Mouse (Mus musculus): ENCODE measurements around the gene Wasf2. TPM values are rescaled to one million over a fixed set of nuclear protein-coding genes. Genes with fewer than 3 reads are reported as not detected.

The Wasf2 gene
- total RNA-seq, 2 experiments from 2014 or later: 77.7 to 110 TPM

DNA sequence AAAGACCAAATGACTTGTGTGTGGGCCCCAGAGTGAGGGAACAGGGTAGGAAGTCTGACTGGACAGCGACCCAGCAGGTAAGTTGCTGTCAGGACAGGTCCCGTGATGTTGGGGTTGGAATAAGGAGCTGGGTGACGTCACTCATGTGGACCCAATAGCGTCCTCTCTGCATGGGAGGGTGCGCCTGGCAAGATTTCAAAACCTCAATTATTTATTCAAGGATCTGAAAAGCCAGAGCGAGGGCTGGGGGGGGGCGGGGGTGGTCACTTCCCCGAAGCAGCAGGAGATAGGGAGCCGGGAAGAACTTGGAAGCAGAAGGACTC lies 82.9 kb downstream of the Wasf2 start:
- intact Hi-C loops (cut with DNase I): loop anchor here (10.0 kb wide), 1 partner anchor 268 kb away; no protein-coding TSS in a partner anchor

GRCm38 (mm10) chr4:133213661-133214060 lies 83.4 kb downstream of the Wasf2 start:
- intact Hi-C loops (cut with DNase I): loop anchor here (2.0 to 10.0 kb wide), 2 partner anchors 203 to 269 kb away; partner anchors contain the start of gene Ahdc1
- DNase-seq (ENCODE audit: low spot score): no peak

More for the DNA sequence above, 82.9 kb downstream of the Wasf2 start:
- DNase-seq (ENCODE audit: low spot score): no peak

DNA sequence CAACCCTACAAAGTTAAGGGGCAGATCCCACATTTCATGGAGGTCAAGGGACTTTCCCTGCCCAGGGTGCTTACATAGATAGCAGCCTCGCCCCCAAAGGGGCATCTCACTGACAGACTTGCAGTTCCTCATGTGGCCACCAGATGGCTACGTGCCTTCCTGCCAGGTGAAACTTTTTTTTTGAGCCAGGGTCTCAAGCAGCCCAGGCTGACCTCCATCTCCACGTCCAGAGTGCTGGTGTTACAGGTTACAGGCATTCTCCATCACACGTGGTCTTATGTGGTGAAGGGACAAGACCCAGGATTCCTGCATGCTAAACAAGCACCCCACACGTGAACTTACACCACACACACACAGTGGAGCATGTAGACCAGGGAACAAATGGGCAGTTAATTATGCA lies 87.3 kb downstream of the Wasf2 start:
- DNase-seq (ENCODE audit: low spot score): no peak

GRCm38 (mm10) chr4:133218745-133219144 lies 88.4 kb downstream of the Wasf2 start:
- DNase-seq (ENCODE audit: low spot score): no peak
- intact Hi-C loops (cut with DNase I): loop anchor here (10.0 kb wide), 1 partner anchor 274 kb away; no protein-coding TSS in a partner anchor

More for the DNA sequence above, 87.3 kb downstream of the Wasf2 start:
- intact Hi-C loops (cut with DNase I): loop anchor here (2.0 to 10.0 kb wide), 3 partner anchors 35 to 273 kb away; no protein-coding TSS in a partner anchor

DNA sequence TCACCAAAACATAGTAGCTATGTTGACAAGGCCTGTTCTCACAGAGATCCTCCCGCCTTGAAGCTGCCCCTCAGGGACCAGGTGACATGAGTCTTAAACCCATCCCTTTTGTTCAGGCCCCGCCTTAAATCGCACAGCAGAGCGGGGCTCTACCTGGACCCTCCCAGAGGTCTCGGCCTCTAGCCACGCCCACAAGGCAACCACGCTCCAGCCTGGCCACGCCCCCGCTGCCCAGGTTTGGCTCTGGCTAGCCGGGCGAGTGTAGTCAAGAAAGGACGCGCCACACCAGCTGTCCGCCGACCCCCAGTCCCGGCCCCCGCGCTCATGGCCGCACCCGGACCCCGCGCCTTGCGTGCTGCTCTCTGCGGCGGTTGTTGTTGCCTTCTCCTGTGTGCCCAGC lies 90.4 kb downstream of the Wasf2 start:
- intact Hi-C loops (cut with DNase I): no loop called here
- no peak for DNase-seq (ENCODE audit: low spot score)

DNA sequence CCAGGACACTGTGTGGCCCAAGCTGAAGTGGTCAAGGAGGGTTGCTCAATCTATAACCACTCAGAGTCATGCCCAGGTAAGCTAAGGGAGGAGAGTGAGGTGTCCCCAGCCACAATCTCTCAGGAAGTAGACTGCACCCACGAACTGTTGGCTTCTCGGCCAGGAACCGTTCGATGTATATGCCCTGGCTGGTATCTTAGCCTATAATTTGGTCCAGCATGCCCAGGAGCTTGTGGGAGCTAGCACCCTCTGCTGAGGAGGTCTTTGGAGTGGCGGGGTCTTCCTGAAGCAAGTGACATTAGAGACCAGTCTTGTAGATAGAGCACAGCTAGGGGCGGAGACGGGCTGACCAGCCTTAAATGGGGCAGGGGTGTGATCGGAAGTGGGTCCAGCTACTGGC lies 91.4 kb downstream of the Wasf2 start:
- intact Hi-C loops (cut with DNase I): no loop called here
- no peak for DNase-seq (ENCODE audit: low spot score)

- intact Hi-C loops (cut with DNase I): no loop called here
- DNase-seq (ENCODE audit: low spot score): no peak
These were observed 93.6 kb downstream of the Wasf2 start for GRCm38 (mm10) chr4:133223875-133224274.

DNA sequence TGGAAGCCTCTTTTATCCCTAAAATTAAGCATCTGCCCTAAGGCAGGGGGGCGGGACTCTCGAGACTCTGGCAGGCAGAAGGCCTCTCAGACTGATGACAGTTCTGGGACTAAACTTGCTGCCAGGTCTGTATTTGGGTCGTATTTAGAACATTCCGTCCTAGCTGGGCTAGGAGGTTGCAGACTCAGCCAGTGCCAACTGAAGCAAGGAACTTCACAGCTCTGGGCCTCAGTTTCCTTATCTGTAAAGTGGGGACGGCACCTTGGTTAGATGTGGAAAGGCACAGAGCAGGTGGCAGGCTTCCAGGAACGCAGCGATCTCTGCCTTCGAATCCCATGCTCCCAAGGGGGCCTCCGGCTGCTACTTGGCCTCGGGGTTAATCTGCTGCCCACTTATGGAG lies 95.8 kb downstream of the Wasf2 start:
- intact Hi-C loops (cut with DNase I): no loop called here
- DNase-seq (ENCODE audit: low spot score): peak; percentile 57

DNA sequence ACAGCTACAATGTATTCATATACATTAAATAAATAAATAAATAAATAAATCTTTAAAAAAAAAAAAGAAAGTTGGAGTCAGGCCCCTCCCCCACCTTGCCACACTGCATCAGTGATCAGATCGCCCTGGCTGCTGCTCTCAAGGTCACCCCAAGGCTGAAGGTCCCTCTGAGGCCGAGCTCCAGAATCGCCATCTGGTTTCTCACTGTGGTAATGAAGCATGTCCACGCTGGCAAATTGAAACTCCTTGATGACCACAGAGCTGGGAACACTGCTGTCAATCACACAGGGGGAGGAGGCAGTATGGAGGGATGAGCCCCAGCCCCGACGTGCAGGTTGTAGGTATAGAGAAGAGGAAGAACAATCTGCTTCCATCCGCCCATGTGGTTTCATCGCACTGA lies 97.3 kb downstream of the Wasf2 start:
- DNase-seq (ENCODE audit: low spot score): no peak
- intact Hi-C loops (cut with DNase I): no loop called here

DNA sequence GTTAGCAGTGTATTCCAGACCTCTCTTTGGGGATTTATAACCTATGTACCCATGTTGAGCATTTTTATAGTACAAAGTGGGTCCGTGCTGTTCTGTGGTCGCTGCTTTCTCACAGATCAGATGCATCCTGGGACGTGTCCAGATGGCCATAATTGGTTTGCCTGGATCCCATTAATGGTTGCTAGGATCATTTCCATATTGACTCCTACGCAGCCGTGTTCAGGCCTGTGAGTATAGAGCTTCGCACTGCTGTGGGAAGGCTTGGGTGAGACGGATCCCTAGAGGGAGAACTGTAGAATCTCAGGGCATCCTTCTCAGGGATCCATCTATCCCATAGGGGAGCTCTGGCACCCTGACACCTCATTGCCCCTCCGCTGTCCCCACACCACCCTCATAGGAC lies 99.3 kb downstream of the Wasf2 start:
- no peak for DNase-seq (ENCODE audit: low spot score)
- intact Hi-C loops (cut with DNase I): no loop called here

- intact Hi-C loops (cut with DNase I): loop anchor here (1.0 kb wide), 1 partner anchor 64 kb away; no protein-coding TSS in a partner anchor
- no peak for DNase-seq (ENCODE audit: low spot score)
These were observed 103.1 kb downstream of the Wasf2 start for GRCm38 (mm10) chr4:133233285-133233976.

DNA sequence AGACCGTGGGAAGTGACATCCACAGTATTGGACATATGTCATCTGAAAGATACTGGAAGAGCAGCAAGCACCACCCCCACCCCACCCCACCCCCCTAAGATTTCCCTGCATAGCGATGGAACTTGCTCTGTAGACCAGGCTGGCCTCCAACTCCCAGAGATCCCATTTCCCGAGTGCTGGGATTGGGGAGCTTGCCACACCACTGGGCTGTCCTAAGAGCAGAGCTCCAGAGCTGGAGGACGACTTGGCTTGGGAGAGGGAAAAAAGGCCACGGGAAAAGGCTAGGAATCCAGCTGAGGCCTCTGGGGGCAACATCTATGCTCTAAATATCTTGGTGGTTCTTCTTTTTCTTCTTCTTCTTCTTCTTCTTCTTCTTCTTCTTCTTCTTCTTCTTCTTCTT lies 104.5 kb downstream of the Wasf2 start:
- intact Hi-C loops (cut with DNase I): loop anchor here (2.0 kb wide), 1 partner anchor 16 kb away; no protein-coding TSS in a partner anchor

GRCm38 (mm10) chr4:133235415-133235814 lies 105.1 kb downstream of the Wasf2 start:
- DNase-seq (ENCODE audit: low spot score): no peak
- intact Hi-C loops (cut with DNase I): loop anchor here (2.0 kb wide), 1 partner anchor 15 kb away; no protein-coding TSS in a partner anchor

More for the DNA sequence above, 104.5 kb downstream of the Wasf2 start:
- DNase-seq (ENCODE audit: low spot score): no peak

GRCm38 (mm10) chr4:133237911-133238310 lies 107.6 kb downstream of the Wasf2 start:
- no peak for DNase-seq (ENCODE audit: low spot score)
- intact Hi-C loops (cut with DNase I): no loop called here

DNA sequence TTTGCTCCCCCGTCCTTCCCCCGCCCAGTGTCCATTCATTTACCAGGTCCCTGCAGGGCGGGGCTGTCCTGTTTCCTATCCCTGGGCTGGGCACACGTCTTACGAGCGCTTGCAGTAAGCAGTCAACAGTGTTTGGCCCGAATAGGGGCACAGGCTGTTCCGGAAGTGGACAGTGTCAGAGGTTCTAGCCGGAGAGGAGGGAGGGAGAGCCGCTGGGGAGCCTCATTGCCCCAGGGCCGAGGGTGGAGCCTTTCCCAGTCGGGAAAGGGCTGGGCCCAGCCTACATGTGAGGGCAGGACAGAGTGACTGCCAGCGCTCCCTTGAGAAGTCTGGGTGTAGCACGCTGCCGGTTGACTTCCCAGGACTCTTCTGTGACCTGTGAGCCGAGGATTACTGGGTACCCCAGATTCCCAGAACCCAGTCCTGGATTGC lies 110.2 kb downstream of the Wasf2 start, which contains the start of gene Map3k6:
Gene Map3k6 (plus strand): TSS at position 329 of the 432 bp plus-strand sequence.
- intact Hi-C loops (cut with DNase I): no loop called here
- DNase-seq (ENCODE audit: low spot score): peak; percentile 96

- intact Hi-C loops (cut with DNase I): no loop called here
- peak; percentile 87 for DNase-seq (ENCODE audit: low spot score)
These were observed 110.9 kb downstream of the Wasf2 start for GRCm38 (mm10) chr4:133240934-133241908.

GRCm38 (mm10) chr4:133241910-133242309 lies 111.6 kb downstream of the Wasf2 start:
- intact Hi-C loops (cut with DNase I): no loop called here
- no peak for DNase-seq (ENCODE audit: low spot score)

DNA sequence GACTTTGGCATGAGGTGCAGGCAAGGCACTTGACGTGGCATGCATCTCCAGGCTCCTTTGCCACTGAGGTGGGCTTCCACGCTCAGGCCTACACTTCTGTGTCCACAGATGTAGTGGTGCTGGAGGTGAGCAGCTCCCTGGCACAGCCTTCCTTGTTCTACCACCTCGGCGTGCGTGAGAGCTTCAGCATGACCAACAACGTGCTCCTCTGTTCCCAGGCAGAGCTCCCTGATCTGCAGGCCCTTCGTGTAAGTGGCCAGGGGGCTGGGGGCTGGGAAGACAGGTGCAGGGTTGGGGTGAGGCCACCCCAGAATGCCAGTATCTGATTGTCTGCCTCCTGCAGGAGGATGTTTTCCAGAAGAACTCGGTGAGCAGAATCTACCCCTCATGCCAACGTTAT lies 112.4 kb downstream of the Wasf2 start:
- no peak for DNase-seq (ENCODE audit: low spot score)
- intact Hi-C loops (cut with DNase I): no loop called here

DNA sequence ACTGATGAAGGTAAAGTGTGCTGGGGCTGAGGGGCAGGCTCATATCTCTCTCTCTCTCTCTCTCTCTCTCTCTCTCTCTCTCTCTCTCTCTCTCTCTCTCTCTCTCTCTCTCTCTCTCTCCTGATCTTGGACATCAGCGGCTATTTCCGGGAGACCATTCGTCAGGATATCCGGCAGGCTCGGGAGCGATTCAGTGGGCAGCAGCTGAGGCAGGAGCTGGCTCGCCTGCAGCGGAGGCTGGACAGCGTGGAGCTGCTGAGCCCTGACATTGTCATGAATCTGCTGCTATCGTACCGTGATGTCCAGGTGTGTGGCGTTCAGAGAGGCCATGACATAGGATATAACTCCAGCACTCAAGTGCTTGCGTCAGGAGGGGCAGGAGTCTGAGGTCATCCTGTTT lies 113.2 kb downstream of the Wasf2 start:
- no peak for DNase-seq (ENCODE audit: low spot score)
- intact Hi-C loops (cut with DNase I): no loop called here

DNA sequence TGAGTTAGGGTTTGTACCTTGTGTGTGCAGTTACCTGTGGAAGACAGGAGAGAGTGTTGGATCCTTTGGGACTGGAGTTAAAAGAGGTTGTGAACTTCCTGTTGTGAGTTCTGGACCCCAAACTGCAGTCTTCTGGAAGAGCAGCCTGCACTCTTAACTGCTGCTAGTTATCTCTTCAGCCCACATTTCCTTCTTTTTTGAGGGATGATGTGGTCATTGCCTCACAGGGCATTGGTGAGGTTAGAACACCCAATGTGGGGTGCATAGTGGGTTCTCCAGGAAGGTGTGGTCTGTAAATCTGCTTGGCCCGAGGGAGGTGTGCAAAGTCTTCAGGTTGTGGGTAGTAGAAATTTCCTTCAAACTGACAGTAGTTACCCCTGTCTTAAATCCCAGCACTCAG lies 114.0 kb downstream of the Wasf2 start:
- no peak for DNase-seq (ENCODE audit: low spot score)
- intact Hi-C loops (cut with DNase I): no loop called here
